Mouse (Mus musculus): ENCODE results near the gene Krcc1.

Gene Krcc1

DNA sequence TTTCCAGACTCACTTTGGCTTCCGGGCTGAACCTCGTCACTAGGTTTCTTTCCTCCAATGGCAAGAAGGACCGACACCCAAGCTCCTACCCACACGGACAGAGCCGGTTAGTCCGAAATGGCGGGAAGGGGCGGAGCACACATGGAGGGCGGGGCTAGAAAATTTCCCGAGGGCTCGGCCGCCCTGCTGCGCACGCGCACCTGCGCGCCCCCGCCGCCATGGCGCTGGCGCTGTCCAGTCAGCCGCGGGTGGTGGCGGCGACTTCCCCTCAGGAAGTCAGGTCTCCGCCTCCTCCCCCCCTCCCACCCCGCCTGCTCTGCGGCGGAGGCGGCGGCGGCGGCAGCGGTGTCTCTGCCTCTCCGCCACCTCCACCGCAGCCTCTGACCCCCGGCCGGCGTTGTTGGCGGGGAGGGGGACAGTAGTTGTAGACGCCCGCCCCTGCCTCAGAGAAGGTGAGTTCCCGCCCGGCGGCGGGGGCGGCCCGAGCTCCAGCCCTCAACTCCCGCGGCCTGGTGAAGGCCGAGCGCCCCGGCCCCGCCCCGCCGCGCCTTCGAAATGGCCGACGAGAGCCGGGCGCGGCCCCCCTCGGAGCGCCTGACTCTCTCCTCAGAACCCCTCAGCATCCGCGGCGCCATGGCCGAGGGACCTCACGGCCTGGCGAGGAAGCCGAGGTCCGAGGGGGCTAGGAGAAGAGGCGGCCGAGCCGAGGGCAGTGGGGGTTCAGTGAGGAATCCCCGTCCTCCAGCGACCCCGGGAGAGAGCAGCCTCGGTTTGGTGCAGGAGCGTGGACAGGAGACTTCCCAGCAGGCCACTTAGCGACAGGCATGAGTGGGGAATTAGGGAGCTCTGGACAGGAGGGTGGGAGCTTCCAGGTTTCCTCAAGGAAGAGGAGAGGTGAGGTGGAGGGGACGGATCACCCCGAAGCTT lies at the start of gene Krcc1:
Gene Krcc1, plus strand, starts transcription at position 289 of the 927 bp plus-strand sequence.
- H3K4me3 ChIP-seq (replicated peaks; ENCODE audit: low read length) = peak within 1 kb of the TSS; percentile 98
- no peaks in the 10 kb centered on the region for H3K9me3 ChIP-seq (ENCODE audit: low read length)
- H3K36me3 ChIP-seq (ENCODE audit: insufficient read depth, low read length) = peaks cover 11% of the 10 kb centered on the region; the same call in 1 of the 2 replicates
- H3K4me1 ChIP-seq (replicated peaks; ENCODE audit: low read depth, low read length) = peaks cover 55% of the 10 kb centered on the region
- TF ChIP-seq CTCF (conservative IDR thresholded peaks at IDR 0.05; ENCODE audit: low read length) (no peak), POU5F1 (IDR thresholded peaks at IDR 0.05; ENCODE audit: borderline replicate concordance, low read length) (no peak), NANOG (IDR thresholded peaks at IDR 0.05; ENCODE audit: borderline replicate concordance, low read length) (no peak)
- no peaks in the 10 kb centered on the region for H3K27me3 ChIP-seq (ENCODE audit: insufficient read depth, low read length)

DNA sequence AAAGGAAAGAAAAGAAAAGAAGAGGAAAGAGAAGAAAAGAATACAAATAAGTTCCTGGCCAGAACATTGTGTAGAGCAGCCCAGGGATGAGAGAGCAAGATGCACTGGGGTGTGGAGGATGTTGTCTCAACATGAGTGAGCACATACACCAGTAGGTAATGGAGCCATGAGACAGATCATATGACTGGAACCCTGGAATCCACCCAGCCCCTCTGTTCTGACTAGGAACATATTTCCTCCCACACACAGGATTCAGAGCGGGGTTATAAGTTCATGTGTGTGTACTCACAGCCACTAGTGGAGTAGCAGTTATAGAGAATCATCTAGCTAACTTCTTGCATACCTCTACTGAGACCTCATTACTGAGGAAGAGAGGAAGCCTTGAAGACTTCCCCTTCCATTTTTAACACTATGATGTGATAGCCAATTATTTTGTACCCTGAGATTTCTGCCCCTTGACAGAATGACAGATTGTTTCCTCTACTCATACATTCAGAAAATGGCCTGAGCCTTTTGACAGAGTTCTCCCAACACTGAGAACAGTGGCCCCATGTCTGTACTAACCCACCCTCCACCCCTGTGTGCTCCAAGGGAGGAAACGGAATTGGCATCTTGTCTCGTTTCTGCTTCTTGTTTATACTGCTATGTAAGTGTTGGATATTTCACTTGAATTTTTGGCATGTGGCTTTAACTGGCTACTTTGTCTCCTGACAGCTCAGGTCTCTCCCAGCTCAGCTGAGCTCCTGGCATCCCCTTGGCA lies 47.1 kb upstream of the Krcc1 start:
- peaks cover 55% of the 10 kb centered on the region for H3K4me1 ChIP-seq (replicated peaks; ENCODE audit: low read depth, low read length)

DNA sequence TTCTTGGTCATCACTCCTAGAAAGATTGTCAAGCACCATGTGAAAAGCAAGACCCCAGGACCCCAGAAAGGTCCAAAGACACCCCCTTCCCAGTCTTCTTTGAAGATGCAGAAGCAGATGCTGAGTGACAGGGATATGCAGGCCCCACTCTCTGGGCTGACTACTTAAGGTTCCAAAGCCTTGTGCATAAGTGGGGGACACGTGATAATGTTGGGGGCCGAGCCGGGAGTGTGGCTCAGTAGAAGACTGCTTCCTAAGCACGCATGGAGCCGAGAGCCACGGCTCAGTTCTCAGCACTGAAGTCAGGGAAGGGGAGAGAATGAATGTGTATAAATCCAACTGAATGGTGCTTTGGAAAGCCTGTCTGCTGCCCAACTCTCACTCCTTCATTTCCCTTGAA lies 44.9 kb upstream of the Krcc1 start:
- Histone ChIP-seq H3K27me3 (ENCODE audit: insufficient read depth, low read length) (no peaks in the 10 kb centered on the region), H3K36me3 (ENCODE audit: insufficient read depth, low read length) (no peaks in the 10 kb centered on the region), H3K4me3 (replicated peaks; ENCODE audit: low read length) (0 out of 2 replicates have a peak overlapping the region, but pooled peaks have one; percentile 24), H3K4me1 (replicated peaks; ENCODE audit: low read depth, low read length) (peaks cover 48% of the 10 kb centered on the region), H3K9me3 (ENCODE audit: low read length) (no peaks in the 10 kb centered on the region)
- TF ChIP-seq POU5F1 (IDR thresholded peaks at IDR 0.05; ENCODE audit: borderline replicate concordance, low read length) (no peak), CTCF (conservative IDR thresholded peaks at IDR 0.05; ENCODE audit: low read length) (no peak), NANOG (IDR thresholded peaks at IDR 0.05; ENCODE audit: borderline replicate concordance, low read length) (no peak)

More for the DNA sequence above, 47.1 kb upstream of the Krcc1 start:
- no peak for TF ChIP-seq POU5F1 (IDR thresholded peaks at IDR 0.05; ENCODE audit: borderline replicate concordance, low read length)
- no peak for TF ChIP-seq CTCF (conservative IDR thresholded peaks at IDR 0.05; ENCODE audit: low read length)
- TF ChIP-seq NANOG (IDR thresholded peaks at IDR 0.05; ENCODE audit: borderline replicate concordance, low read length) = no peak
- no peaks in the 10 kb centered on the region for H3K27me3 ChIP-seq (ENCODE audit: insufficient read depth, low read length)
- H3K9me3 ChIP-seq (ENCODE audit: low read length) = no peaks in the 10 kb centered on the region
- no peaks in the 10 kb centered on the region for H3K36me3 ChIP-seq (ENCODE audit: insufficient read depth, low read length)
- no peak overlapping the region for H3K4me3 ChIP-seq (replicated peaks; ENCODE audit: low read length)

DNA sequence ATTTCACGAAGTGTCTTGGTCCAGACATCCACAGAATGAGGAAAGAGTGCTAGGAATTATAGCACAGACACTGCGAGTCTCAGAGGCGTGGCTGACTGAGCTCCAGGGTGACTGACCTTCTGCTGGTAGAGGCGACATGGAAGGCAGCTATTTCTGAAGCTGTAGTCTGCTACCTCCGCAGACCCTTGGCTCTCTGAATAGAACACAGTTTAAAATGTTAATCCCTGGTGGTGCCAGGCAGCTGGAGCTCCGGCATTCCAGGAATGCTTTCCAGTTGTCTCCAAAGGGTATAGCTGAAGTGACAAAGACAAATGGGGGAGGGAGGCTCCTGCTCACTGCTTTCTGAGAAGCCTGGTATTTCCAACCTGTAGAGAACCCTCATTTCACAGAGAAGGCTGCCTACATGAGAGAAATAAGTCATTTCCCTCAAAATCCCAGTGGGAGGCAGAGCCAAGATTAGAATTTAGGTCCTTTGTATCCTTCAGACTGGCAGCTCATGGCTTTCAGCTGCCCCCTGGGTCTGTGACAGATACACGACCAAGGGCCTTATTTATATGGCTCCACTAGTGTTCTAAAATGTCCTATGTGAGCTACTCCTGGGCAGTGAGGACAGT lies 44.2 kb upstream of the Krcc1 start:
- H3K36me3 ChIP-seq (ENCODE audit: insufficient read depth, low read length) = no peaks in the 10 kb centered on the region
- peak overlapping the region; percentile 24; the same call in 1 of the 2 replicates for H3K4me3 ChIP-seq (replicated peaks; ENCODE audit: low read length)
- TF ChIP-seq NANOG (IDR thresholded peaks at IDR 0.05; ENCODE audit: borderline replicate concordance, low read length) (no peak), CTCF (conservative IDR thresholded peaks at IDR 0.05; ENCODE audit: low read length) (no peak), POU5F1 (IDR thresholded peaks at IDR 0.05; ENCODE audit: borderline replicate concordance, low read length) (no peak)
- no peaks in the 10 kb centered on the region for H3K9me3 ChIP-seq (ENCODE audit: low read length)
- H3K4me1 ChIP-seq (replicated peaks; ENCODE audit: low read depth, low read length) = peaks cover 41% of the 10 kb centered on the region
- no peaks in the 10 kb centered on the region for H3K27me3 ChIP-seq (ENCODE audit: insufficient read depth, low read length)

DNA sequence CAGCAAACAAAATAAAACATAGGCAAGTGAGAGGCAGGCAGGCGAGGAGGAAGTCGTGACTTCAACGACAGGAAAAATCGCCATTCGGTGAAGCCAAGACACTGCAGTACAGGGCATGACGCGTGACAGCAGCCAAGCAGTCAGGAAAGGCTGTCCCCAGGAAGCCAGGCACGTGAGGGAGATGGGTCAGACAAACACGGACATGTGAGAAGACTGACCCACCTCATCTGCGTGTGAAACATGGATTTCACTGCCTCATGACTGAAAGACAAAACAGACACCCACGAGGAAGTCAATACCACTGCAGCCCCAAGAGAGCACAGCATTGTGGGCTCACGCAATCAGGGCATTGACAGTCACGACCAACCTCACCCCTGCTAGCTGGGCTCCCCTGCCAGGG lies 36.4 kb upstream of the Krcc1 start:
- Histone ChIP-seq H3K4me1 (replicated peaks; ENCODE audit: low read depth, low read length) (peaks cover 56% of the 10 kb centered on the region), H3K4me3 (replicated peaks; ENCODE audit: low read length) (peak overlapping the region; percentile 41), H3K9me3 (ENCODE audit: low read length) (no peaks in the 10 kb centered on the region), H3K36me3 (ENCODE audit: insufficient read depth, low read length) (no peaks in the 10 kb centered on the region), H3K27me3 (ENCODE audit: insufficient read depth, low read length) (peaks cover 17% of the 10 kb centered on the region)
- no peak for TF ChIP-seq NANOG (IDR thresholded peaks at IDR 0.05; ENCODE audit: borderline replicate concordance, low read length)
- no peak for TF ChIP-seq CTCF (conservative IDR thresholded peaks at IDR 0.05; ENCODE audit: low read length)
- TF ChIP-seq POU5F1 (IDR thresholded peaks at IDR 0.05; ENCODE audit: borderline replicate concordance, low read length) = no peak

DNA sequence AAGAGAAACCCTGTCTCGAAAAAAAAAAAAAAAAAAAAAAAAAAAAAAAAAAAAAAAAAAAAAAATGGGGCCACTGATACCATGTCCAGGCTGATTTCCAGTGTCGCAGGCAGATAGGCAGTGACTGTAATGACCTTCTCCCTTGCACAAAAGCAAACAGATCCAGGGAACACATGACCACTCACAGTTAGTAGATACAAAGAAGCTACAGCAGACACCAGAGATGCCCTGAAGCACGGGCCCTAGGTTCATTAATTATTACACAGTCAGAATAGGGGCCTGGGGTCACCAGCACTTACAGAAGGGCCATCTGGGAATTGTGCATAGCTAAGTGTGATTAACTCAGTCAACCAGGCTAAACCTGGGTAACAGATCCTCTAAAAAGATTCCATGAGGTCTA lies 35.5 kb upstream of the Krcc1 start:
- Histone ChIP-seq H3K36me3 (ENCODE audit: insufficient read depth, low read length) (no peaks in the 10 kb centered on the region), H3K4me3 (replicated peaks; ENCODE audit: low read length) (no peak overlapping the region), H3K4me1 (replicated peaks; ENCODE audit: low read depth, low read length) (peaks cover 61% of the 10 kb centered on the region), H3K27me3 (ENCODE audit: insufficient read depth, low read length) (peaks cover 25% of the 10 kb centered on the region), H3K9me3 (ENCODE audit: low read length) (no peaks in the 10 kb centered on the region)
- TF ChIP-seq NANOG (IDR thresholded peaks at IDR 0.05; ENCODE audit: borderline replicate concordance, low read length) = no peak
- no peak for TF ChIP-seq CTCF (conservative IDR thresholded peaks at IDR 0.05; ENCODE audit: low read length)
- TF ChIP-seq POU5F1 (IDR thresholded peaks at IDR 0.05; ENCODE audit: borderline replicate concordance, low read length) = no peak

DNA sequence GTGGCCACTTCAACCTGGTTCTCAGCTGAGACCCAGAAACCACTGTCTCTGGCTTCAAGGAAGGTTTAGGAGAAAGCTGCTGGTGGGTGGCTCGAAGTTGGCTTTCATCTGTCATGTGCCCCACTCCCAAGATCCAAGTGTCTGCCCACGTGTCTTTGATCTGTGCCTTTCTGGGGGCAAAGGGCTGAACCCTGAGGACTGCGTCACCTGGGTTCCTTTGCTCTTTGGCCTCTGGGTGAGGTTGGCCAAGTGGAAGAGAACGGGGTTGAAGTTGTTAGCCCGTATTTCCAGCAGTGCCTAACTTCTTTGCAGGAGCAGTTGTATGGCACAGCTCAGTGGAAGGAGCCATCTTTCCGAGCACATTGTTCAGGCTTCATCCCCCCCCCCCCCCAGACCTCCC lies 35.0 kb upstream of the Krcc1 start:
- peaks cover 26% of the 10 kb centered on the region for H3K27me3 ChIP-seq (ENCODE audit: insufficient read depth, low read length)
- peaks cover 66% of the 10 kb centered on the region for H3K4me1 ChIP-seq (replicated peaks; ENCODE audit: low read depth, low read length)
- H3K36me3 ChIP-seq (ENCODE audit: insufficient read depth, low read length) = no peaks in the 10 kb centered on the region
- TF ChIP-seq CTCF (conservative IDR thresholded peaks at IDR 0.05; ENCODE audit: low read length) = no peak
- no peak for TF ChIP-seq POU5F1 (IDR thresholded peaks at IDR 0.05; ENCODE audit: borderline replicate concordance, low read length)
- no peak for TF ChIP-seq NANOG (IDR thresholded peaks at IDR 0.05; ENCODE audit: borderline replicate concordance, low read length)
- H3K9me3 ChIP-seq (ENCODE audit: low read length) = no peaks in the 10 kb centered on the region
- no peak overlapping the region for H3K4me3 ChIP-seq (replicated peaks; ENCODE audit: low read length)

DNA sequence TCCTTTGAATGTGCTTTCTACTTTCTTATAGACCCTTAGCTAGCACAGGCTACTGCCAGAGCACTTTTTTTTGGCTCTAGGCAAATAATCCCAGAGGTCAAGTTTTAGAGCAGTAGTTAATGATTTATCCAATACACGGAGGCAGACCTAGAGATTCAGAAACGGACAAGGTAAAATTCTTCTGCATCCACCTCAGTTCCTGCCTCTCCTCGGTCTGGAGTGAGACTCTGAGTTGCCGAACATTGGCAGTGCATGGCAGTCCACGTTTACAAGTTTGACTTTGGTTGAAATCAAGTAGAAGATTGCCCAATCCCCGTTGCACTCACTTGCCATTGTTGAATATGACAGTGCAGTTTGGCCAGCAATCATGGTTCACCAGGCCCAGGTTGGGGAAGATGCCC lies 34.4 kb upstream of the Krcc1 start:
- Histone ChIP-seq H3K4me3 (replicated peaks; ENCODE audit: low read length) (no peak overlapping the region), H3K9me3 (ENCODE audit: low read length) (no peaks in the 10 kb centered on the region), H3K36me3 (ENCODE audit: insufficient read depth, low read length) (no peaks in the 10 kb centered on the region), H3K27me3 (ENCODE audit: insufficient read depth, low read length) (peaks cover 26% of the 10 kb centered on the region), H3K4me1 (replicated peaks; ENCODE audit: low read depth, low read length) (peaks cover 66% of the 10 kb centered on the region)
- TF ChIP-seq POU5F1 (IDR thresholded peaks at IDR 0.05; ENCODE audit: borderline replicate concordance, low read length) (no peak), NANOG (IDR thresholded peaks at IDR 0.05; ENCODE audit: borderline replicate concordance, low read length) (no peak), CTCF (conservative IDR thresholded peaks at IDR 0.05; ENCODE audit: low read length) (no peak)

Measured in E14TG2a.4 (cell line).